Mouse (Mus musculus): ENCODE results near the gene Olfr652. TPM values are rescaled to one million over a fixed set of nuclear protein-coding genes. Genes with fewer than 3 reads are reported as not detected.

Gene Olfr652
- total and polyA plus RNA-seq, 3 experiments = not detected

- no peaks in the 10 kb centered on the region for H3K27me3 ChIP-seq (replicated peaks)
- H3K9ac ChIP-seq (ENCODE audit: insufficient read depth, low read depth) = no peak within 1 kb of the TSS
- peaks cover 0 to 4% of the 10 kb centered on the region in 2 experiments; a peak in 2 of 4 replicates for H3K4me1 ChIP-seq (ENCODE audit: control insufficient read depth in 1 of 2, insufficient read depth in 2 of 2)
- H3K4me3 ChIP-seq (replicated peaks in 1 of 3; ENCODE audit: low read depth in 2 of 3, low read length in 2 of 3, poor library complexity in 1 of 3) = no peak within 1 kb of the TSS
- H3K79me2 ChIP-seq (replicated peaks; ENCODE audit: control insufficient read depth, extremely low read depth, insufficient read depth, poor library complexity, severe bottlenecking) = no peaks in the 10 kb centered on the region
- H3K27ac ChIP-seq (ENCODE audit: insufficient read depth, low read depth) = no peak within 1 kb of the TSS
- TF ChIP-seq ZC3H11A (IDR thresholded peaks at IDR 0.05; ENCODE audit: low read depth, low read length) (no peak), POLR2AphosphoS2 (IDR thresholded peaks at IDR 0.05; ENCODE audit: low read depth, low read length) (no peak), CTCF (conservative IDR thresholded peaks at IDR 0.05 in 1 of 2, IDR thresholded peaks at IDR 0.05 in 1 of 2; ENCODE audit: low read depth in 2 of 2, low read length in 2 of 2) (no peak), SMC3 (IDR thresholded peaks at IDR 0.05; ENCODE audit: low read depth, low read length) (no peak), UBTF (IDR thresholded peaks at IDR 0.05; ENCODE audit: low read depth, low read length) (no peak), CHD1 (IDR thresholded peaks at IDR 0.05; ENCODE audit: low read depth, low read length) (no peak), POLR2A (IDR thresholded peaks at IDR 0.05; ENCODE audit: low read depth, low read length) (no peak), MAZ (IDR thresholded peaks at IDR 0.05; ENCODE audit: low read depth, low read length) (no peak), CHD2 (IDR thresholded peaks at IDR 0.05; ENCODE audit: low read length) (no peak), RCOR1 (conservative IDR thresholded peaks at IDR 0.05; ENCODE audit: low read depth, low read length) (no peak), GABPA (IDR thresholded peaks at IDR 0.05; ENCODE audit: insufficient replicate concordance, low read depth, low read length) (no peak), ZMIZ1 (IDR thresholded peaks at IDR 0.05; ENCODE audit: low read depth, low read length) (no peak), KAT2A (IDR thresholded peaks at IDR 0.05; ENCODE audit: insufficient replicate concordance, low read length) (no peak), MAFK (IDR thresholded peaks at IDR 0.05; ENCODE audit: insufficient replicate concordance, low read length) (no peak), BHLHE40 (IDR thresholded peaks at IDR 0.05; ENCODE audit: low read depth, low read length) (no peak), PAX5 (IDR thresholded peaks at IDR 0.05; ENCODE audit: low read length) (no peak), MYC (IDR thresholded peaks at IDR 0.05; ENCODE audit: low read depth, low read length) (no peak), EP300 (IDR thresholded peaks at IDR 0.05; ENCODE audit: low read length) (no peak)
- no peaks in the 10 kb centered on the region for H3K9me3 ChIP-seq (replicated peaks; ENCODE audit: low read length)
- DNase-seq (ENCODE audit: extremely low read depth) = no peak
- H3K4me2 ChIP-seq (ENCODE audit: insufficient read depth, low read depth, poor library complexity, severe bottlenecking) = no peak within 1 kb of the TSS
- H3K36me3 ChIP-seq (replicated peaks in 1 of 2; ENCODE audit: control insufficient read depth in 1 of 2, insufficient read depth in 1 of 2, low read length in 1 of 2) = no peaks in the 10 kb centered on the region
- in situ Hi-C loops (cut with MboI; ENCODE audit: low pct_ligation_motif_present, low pct_unique_long_range_greater_than_20kb, low sequenced_read_pairs) (loop anchor here (25.0 kb wide), 1 partner anchor 224 kb away; the partner anchor contains the start of genes Trim12c and Trim30b), dilution Hi-C loops (cut with MboI; ENCODE audit: extremely low pct_ligation_motif_present, extremely low pct_unique_long_range_greater_than_20kb, low sequenced_read_pairs) (no loop called here)
Observed at GRCm38 (mm10) chr7:104586725-104587124, 26.0 kb downstream of the Olfr652 start, which contains the start of gene Olfr654. TSS of gene Olfr654 (plus strand) at chr7:104587025.

- TF ChIP-seq KAT2A (IDR thresholded peaks at IDR 0.05; ENCODE audit: insufficient replicate concordance, low read length) = no peak
- TF ChIP-seq TCF12 (IDR thresholded peaks at IDR 0.05; ENCODE audit: low read depth, low read length) = no peak
- no peak for TF ChIP-seq USF2 (conservative IDR thresholded peaks at IDR 0.05; ENCODE audit: low read depth, low read length)
- TF ChIP-seq ZKSCAN1 (IDR thresholded peaks at IDR 0.05; ENCODE audit: borderline replicate concordance, low read depth, low read length) = no peak
- TF ChIP-seq SIN3A (IDR thresholded peaks at IDR 0.05; ENCODE audit: low read length) = no peak
- no peak for TF ChIP-seq NELFE (IDR thresholded peaks at IDR 0.05; ENCODE audit: low read depth, low read length)
- no peak for TF ChIP-seq POLR2A (IDR thresholded peaks at IDR 0.05; ENCODE audit: low read depth, low read length)
- no peak for TF ChIP-seq CTCF (conservative IDR thresholded peaks at IDR 0.05 in 1 of 2, IDR thresholded peaks at IDR 0.05 in 1 of 2; ENCODE audit: low read depth in 2 of 2, low read length in 2 of 2)
- no peak for TF ChIP-seq ZC3H11A (IDR thresholded peaks at IDR 0.05; ENCODE audit: low read depth, low read length)
- TF ChIP-seq CHD2 (IDR thresholded peaks at IDR 0.05; ENCODE audit: low read length) = no peak
- TF ChIP-seq CHD1 (IDR thresholded peaks at IDR 0.05; ENCODE audit: low read depth, low read length) = no peak
- no peak for TF ChIP-seq ELF1 (IDR thresholded peaks at IDR 0.05; ENCODE audit: low read depth, low read length)
- TF ChIP-seq USF1 (IDR thresholded peaks at IDR 0.05; ENCODE audit: low read depth, low read length) = no peak
- no peak for TF ChIP-seq JUND (conservative IDR thresholded peaks at IDR 0.05; ENCODE audit: low read depth, low read length)
- no peak for TF ChIP-seq TBP (conservative IDR thresholded peaks at IDR 0.05; ENCODE audit: low read depth, low read length)
- TF ChIP-seq JUN (IDR thresholded peaks at IDR 0.05; ENCODE audit: insufficient read depth, low read depth, low read length) = no peak
- TF ChIP-seq PAX5 (IDR thresholded peaks at IDR 0.05; ENCODE audit: low read length) = no peak
- no peak for TF ChIP-seq ETS1 (conservative IDR thresholded peaks at IDR 0.05; ENCODE audit: low read depth, low read length)
- peaks cover 0 to 4% of the 10 kb centered on the region in 2 experiments; a peak in 2 of 4 replicates for H3K4me1 ChIP-seq (ENCODE audit: control insufficient read depth in 1 of 2, insufficient read depth in 2 of 2)
- H3K9ac ChIP-seq (ENCODE audit: insufficient read depth, low read depth) = no peak overlapping the region
- in situ Hi-C loops (cut with MboI; ENCODE audit: low pct_ligation_motif_present, low pct_unique_long_range_greater_than_20kb, low sequenced_read_pairs) (loop anchor here (25.0 kb wide), 1 partner anchor 226 kb away; the partner anchor contains the start of genes Trim12c and Trim30b), dilution Hi-C loops (cut with MboI; ENCODE audit: extremely low pct_ligation_motif_present, extremely low pct_unique_long_range_greater_than_20kb, low sequenced_read_pairs) (no loop called here)
- no peak overlapping the region for H3K4me3 ChIP-seq (replicated peaks in 1 of 3; ENCODE audit: low read depth in 2 of 3, low read length in 2 of 3, poor library complexity in 1 of 3)
- H3K79me2 ChIP-seq (replicated peaks; ENCODE audit: control insufficient read depth, extremely low read depth, insufficient read depth, poor library complexity, severe bottlenecking) = no peaks in the 10 kb centered on the region
- H3K27ac ChIP-seq (ENCODE audit: insufficient read depth, low read depth) = no peak overlapping the region
- H3K9me3 ChIP-seq (replicated peaks; ENCODE audit: low read length) = no peaks in the 10 kb centered on the region
- no peaks in the 10 kb centered on the region for H3K27me3 ChIP-seq (replicated peaks)
- H3K4me2 ChIP-seq (ENCODE audit: insufficient read depth, low read depth, poor library complexity, severe bottlenecking) = no peak overlapping the region
- no peaks in the 10 kb centered on the region for H3K36me3 ChIP-seq (replicated peaks in 1 of 2; ENCODE audit: control insufficient read depth in 1 of 2, insufficient read depth in 1 of 2, low read length in 1 of 2)
- no peak for DNase-seq (ENCODE audit: extremely low read depth)
Observed at GRCm38 (mm10) chr7:104588274-104588673, 27.6 kb downstream of the Olfr652 start.

Data from CH12.LX (cell line).